Mouse (Mus musculus): ENCODE measurements at regions not wholly inside any gene's neighbourhood (a gene's known extent, or its start where the extent isn't known, plus 50 kb on each side); places are given as distances from the start of the nearest gene placed in this dataset.

DNA sequence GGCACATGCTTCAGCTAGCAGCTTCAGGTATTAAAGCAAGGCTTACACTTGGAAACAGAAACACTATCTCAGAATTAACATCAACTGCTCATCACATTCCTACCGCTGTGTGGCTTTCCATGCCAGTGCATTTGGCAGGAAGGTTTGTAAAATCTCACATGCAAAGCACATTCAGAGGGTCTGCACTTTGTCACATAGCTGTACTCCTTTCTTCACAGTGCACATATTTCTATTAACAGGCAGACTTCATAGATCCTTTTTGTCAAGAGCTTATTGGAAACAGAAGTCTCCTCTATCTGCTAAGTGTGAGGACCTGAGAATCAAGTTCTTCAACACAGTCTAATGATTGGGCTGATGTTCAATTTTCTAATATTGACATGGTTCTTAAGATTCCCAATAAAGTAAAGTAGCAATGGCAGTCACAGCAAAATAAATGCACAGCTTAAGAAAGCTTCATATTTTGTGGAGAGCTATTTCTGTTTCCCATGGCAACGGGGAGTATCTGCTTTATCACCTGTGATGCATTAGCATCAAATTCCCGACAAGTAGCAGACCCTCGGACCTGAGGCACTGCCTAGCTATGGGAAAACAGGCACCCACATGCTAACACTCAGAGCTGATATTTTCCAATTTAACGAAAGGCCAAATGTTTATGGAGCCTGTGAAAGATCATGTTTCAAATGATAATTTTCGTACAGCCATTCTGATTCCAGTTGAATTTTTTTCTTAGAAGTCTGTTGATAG, 876.8 kb upstream of the Igfbp7 start:
- TF ChIP-seq CTCF (IDR thresholded peaks at IDR 0.05; ENCODE audit: low read depth), result peak; percentile 42
- no peak for ATAC-seq
- no peak overlapping the region for H3K4me2 ChIP-seq (replicated peaks; ENCODE audit: low read depth)
- no peaks in the 10 kb centered on the region for H3K9me3 ChIP-seq (ENCODE audit: control insufficient read depth)
- H3K27ac ChIP-seq (ENCODE audit: low read depth, low read length), result no peak overlapping the region
- H3K9ac ChIP-seq (ENCODE audit: low read depth, low read length), result no peak overlapping the region
- H3K4me3 ChIP-seq (ENCODE audit: low read depth, low read length), result no peak overlapping the region
- H3K4me1 ChIP-seq (replicated peaks; ENCODE audit: control insufficient read depth, insufficient read depth, low read length), result no peaks in the 10 kb centered on the region
- H3K36me3 ChIP-seq (ENCODE audit: control insufficient read depth, insufficient read depth), result no peaks in the 10 kb centered on the region
- 61% methylated on average over 6 of the region's 6 CpGs for WGBS
- H3K27me3 ChIP-seq (replicated peaks; ENCODE audit: control insufficient read depth, insufficient read depth, low read length), result no peaks in the 10 kb centered on the region

GRCm38 (mm10) chr5:78251491-78251890, 843.6 kb upstream of the Igfbp7 start:
- Histone ChIP-seq H3K9ac (ENCODE audit: low read depth, low read length) (no peak overlapping the region), H3K27me3 (replicated peaks; ENCODE audit: control insufficient read depth, insufficient read depth, low read length) (no peaks in the 10 kb centered on the region), H3K4me1 (replicated peaks; ENCODE audit: control insufficient read depth, insufficient read depth, low read length) (no peaks in the 10 kb centered on the region), H3K9me3 (ENCODE audit: control insufficient read depth) (no peaks in the 10 kb centered on the region), H3K36me3 (ENCODE audit: control insufficient read depth, insufficient read depth) (no peaks in the 10 kb centered on the region), H3K27ac (ENCODE audit: low read depth, low read length) (no peak overlapping the region), H3K4me2 (replicated peaks; ENCODE audit: low read depth) (no peak overlapping the region), H3K4me3 (ENCODE audit: low read depth, low read length) (no peak overlapping the region)
- 77% methylated on average over 3 of the region's 3 CpGs for WGBS
- no peak for ATAC-seq
- no peak for TF ChIP-seq CTCF (IDR thresholded peaks at IDR 0.05; ENCODE audit: low read depth)

DNA sequence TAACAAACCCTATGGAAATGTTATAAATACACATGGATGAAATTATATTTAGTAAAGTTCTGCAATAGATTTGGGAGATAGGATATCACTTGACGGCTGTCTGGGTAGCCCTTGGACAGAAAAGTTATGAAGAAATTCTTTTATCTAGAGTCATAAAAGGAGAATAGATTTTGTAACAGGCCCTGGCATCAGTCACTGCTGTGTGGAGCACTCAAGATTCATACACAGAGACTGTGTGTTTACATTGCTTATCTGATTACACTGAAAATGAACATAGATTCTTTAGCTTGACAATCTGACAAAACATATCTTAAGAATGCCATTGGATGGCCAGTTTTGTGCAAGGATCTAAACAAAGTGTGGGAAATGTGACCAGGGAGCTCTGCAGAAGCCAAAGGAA, 805.9 kb upstream of the Igfbp7 start:
- Histone ChIP-seq H3K9ac (ENCODE audit: low read depth, low read length) (no peak overlapping the region), H3K27me3 (replicated peaks; ENCODE audit: control insufficient read depth, insufficient read depth, low read length) (no peaks in the 10 kb centered on the region), H3K4me2 (replicated peaks; ENCODE audit: low read depth) (no peak overlapping the region), H3K4me1 (replicated peaks; ENCODE audit: control insufficient read depth, insufficient read depth, low read length) (no peaks in the 10 kb centered on the region), H3K4me3 (ENCODE audit: low read depth, low read length) (no peak overlapping the region), H3K9me3 (ENCODE audit: control insufficient read depth) (no peaks in the 10 kb centered on the region), H3K27ac (ENCODE audit: low read depth, low read length) (no peak overlapping the region), H3K36me3 (ENCODE audit: control insufficient read depth, insufficient read depth) (no peaks in the 10 kb centered on the region)
- no peak for ATAC-seq
- WGBS, result 42% methylated on average over 1 of the region's 1 CpGs
- no peak for TF ChIP-seq CTCF (IDR thresholded peaks at IDR 0.05; ENCODE audit: low read depth)

All from intestine, postnatal 0 days (tissue).